Mouse (Mus musculus): ENCODE data around the gene Frzb.

DNA sequence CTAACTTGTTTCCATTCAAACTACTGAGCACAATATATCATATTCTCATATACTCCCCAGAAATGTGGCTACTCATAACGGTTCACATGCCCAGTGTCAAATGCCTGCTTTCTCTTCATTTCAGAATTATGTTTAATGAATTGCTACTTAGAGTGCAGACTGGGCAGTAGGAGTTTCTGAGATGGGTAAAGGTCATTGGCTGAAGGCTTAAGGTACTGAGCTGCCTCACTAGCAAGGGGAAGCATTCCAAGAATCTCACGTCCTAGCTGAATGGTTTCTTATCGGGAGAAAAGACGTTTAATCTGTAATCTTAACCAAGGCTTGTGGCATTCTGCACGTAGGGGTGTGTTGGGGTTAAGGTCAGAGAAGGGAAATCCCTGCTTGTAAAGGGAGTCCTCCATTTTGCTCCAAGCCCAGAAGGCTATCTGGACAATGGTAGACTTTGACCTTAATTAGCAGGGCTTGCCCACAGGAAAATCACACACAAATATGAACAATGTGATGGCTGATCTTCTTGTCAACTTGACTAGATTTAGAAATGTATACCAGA is 26.9 kb upstream of the Frzb start:
- TF ChIP-seq CTCF (IDR thresholded peaks at IDR 0.05; ENCODE audit: control insufficient read depth, insufficient read depth, low read length): no peak
- TF ChIP-seq POLR2A (IDR thresholded peaks at IDR 0.05; ENCODE audit: borderline replicate concordance, control insufficient read depth, low read depth, low read length): no peak

Measured in bone marrow, adult 2 months (tissue).